Mouse (Mus musculus): ENCODE data around the gene Tbx19. TPM values are rescaled to one million over a fixed set of nuclear protein-coding genes. Genes with fewer than 3 reads are reported as not detected.

Gene Tbx19
- polyA plus RNA-seq, 1 experiment from 2014 or later = 0.05 TPM

DNA sequence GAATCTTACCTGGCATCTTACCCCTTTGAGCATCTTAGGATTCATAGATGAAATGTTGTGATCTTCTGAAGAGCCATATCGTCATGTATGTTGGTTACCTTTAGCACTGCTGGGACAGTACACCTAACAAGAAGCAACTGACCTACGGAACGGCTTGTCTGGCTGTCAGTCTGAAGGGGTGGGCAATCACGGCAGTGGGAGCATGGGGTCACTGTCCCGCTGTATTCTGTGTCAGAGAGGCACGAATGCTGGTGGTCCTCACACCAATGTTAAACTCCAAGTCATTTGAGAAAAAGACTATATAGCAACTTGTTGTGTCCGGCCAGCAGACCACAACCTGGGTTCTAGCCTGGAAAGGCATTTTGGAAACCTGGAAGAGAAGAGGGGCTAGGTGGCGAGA is 10.7 kb upstream of the Tbx19 start:
- H3K4me2 ChIP-seq (ENCODE audit: low read depth, low read length) = no peak overlapping the region
- H3K9ac ChIP-seq (ENCODE audit: low read length) = no peak overlapping the region
- ATAC-seq (ENCODE audit: low read depth) = no peak
- no peaks in the 10 kb centered on the region for H3K9me3 ChIP-seq (ENCODE audit: control insufficient read depth, low read length)
- H3K27ac ChIP-seq (ENCODE audit: low read length) = no peak overlapping the region
- no peaks in the 10 kb centered on the region for H3K36me3 ChIP-seq (ENCODE audit: control insufficient read depth, insufficient read depth, low read length)
- WGBS = 85% methylated on average over 7 of the region's 8 CpGs
- no peaks in the 10 kb centered on the region for H3K27me3 ChIP-seq (ENCODE audit: control insufficient read depth, insufficient read depth, low read depth, low read length)
- no peak overlapping the region for H3K4me3 ChIP-seq (ENCODE audit: low read length)
- no peaks in the 10 kb centered on the region for H3K4me1 ChIP-seq (replicated peaks; ENCODE audit: control insufficient read depth, insufficient read depth, low read length)

DNA sequence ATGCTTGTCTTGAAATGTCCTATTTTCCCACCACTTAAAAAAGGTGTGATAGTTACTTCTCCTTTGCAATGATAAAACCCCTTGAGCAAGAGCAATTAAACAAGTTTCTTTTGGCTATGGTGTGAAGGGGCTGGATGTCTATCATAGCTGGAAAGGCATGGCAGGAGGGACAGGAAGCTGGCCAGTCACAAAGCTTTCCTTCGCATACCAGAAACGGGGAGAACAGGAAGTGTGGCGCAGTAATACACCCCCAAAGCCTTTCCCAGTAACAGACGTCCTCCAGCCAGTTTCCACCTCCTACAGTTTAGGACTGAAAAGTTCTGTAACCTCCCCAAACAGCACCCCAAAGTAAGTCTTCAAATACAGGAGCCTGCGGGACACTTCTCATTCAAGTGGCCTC is 9.6 kb upstream of the Tbx19 start:
- WGBS = 46% methylated on average over 5 of the region's 5 CpGs
- H3K9me3 ChIP-seq (ENCODE audit: control insufficient read depth, low read length) = no peaks in the 10 kb centered on the region

DNA sequence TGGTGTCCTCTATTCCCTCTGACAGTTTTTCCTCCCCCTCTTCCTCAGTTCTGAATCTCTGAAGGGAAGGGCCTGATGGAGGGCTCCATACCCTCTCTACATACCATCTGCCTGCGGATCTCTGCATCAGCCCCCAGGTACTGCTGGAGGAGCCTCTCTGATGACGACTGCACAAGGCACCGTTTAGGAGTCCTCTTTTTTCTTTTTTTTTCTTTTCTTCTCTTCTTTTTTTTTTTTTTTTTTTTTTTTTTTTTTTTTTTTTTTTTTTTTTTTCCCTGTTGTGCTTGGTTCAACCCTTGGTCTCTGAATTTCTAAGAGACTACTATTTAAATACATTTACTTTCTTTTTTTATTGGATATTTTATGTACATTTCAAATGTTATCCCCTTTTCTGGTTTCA is 8.9 kb upstream of the Tbx19 start:
- Histone ChIP-seq H3K4me2 (ENCODE audit: low read depth, low read length) (no peak overlapping the region), H3K27ac (ENCODE audit: low read length) (no peak overlapping the region), H3K36me3 (ENCODE audit: control insufficient read depth, insufficient read depth, low read length) (no peaks in the 10 kb centered on the region), H3K9me3 (ENCODE audit: control insufficient read depth, low read length) (no peaks in the 10 kb centered on the region), H3K9ac (ENCODE audit: low read length) (no peak overlapping the region), H3K4me3 (ENCODE audit: low read length) (no peak overlapping the region), H3K27me3 (ENCODE audit: control insufficient read depth, insufficient read depth, low read depth, low read length) (no peaks in the 10 kb centered on the region), H3K4me1 (replicated peaks; ENCODE audit: control insufficient read depth, insufficient read depth, low read length) (no peaks in the 10 kb centered on the region)
- ATAC-seq (ENCODE audit: low read depth) = no peak
- WGBS = 72% methylated on average over 3 of the region's 3 CpGs

More for the DNA sequence above, 9.6 kb upstream of the Tbx19 start:
- ATAC-seq (ENCODE audit: low read depth) = no peak
- Histone ChIP-seq H3K9ac (ENCODE audit: low read length) (no peak overlapping the region), H3K4me1 (replicated peaks; ENCODE audit: control insufficient read depth, insufficient read depth, low read length) (no peaks in the 10 kb centered on the region), H3K27me3 (ENCODE audit: control insufficient read depth, insufficient read depth, low read depth, low read length) (no peaks in the 10 kb centered on the region), H3K27ac (ENCODE audit: low read length) (no peak overlapping the region), H3K4me3 (ENCODE audit: low read length) (no peak overlapping the region), H3K4me2 (ENCODE audit: low read depth, low read length) (no peak overlapping the region), H3K36me3 (ENCODE audit: control insufficient read depth, insufficient read depth, low read length) (no peaks in the 10 kb centered on the region)

DNA sequence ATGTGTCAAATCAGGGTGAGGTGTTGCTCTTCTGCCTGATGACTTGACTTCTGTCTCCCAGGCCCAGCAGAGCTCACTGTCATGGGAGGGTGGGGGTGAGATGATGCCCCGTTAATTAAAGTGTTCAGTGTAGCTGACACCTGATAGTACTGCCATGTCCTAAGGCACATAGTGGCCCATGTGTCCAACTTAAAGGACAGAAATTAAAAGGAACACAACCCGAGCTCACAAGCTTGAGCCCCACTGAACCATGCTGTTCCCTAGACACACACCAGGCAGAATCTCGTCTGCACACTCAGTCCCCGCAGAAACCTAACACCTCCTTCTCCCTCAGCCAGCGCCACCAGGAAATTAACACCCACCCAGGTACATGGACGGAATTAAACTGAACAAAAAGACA is 4.3 kb upstream of the Tbx19 start:
- no peaks in the 10 kb centered on the region for H3K36me3 ChIP-seq (ENCODE audit: control insufficient read depth, insufficient read depth, low read length)
- no peaks in the 10 kb centered on the region for H3K27me3 ChIP-seq (ENCODE audit: control insufficient read depth, insufficient read depth, low read depth, low read length)
- H3K9ac ChIP-seq (ENCODE audit: low read length) = no peak overlapping the region
- H3K27ac ChIP-seq (ENCODE audit: low read length) = no peak overlapping the region
- H3K4me1 ChIP-seq (replicated peaks; ENCODE audit: control insufficient read depth, insufficient read depth, low read length) = no peaks in the 10 kb centered on the region
- H3K9me3 ChIP-seq (ENCODE audit: control insufficient read depth, low read length) = no peaks in the 10 kb centered on the region
- no peak for ATAC-seq (ENCODE audit: low read depth)
- H3K4me2 ChIP-seq (ENCODE audit: low read depth, low read length) = no peak overlapping the region
- H3K4me3 ChIP-seq (ENCODE audit: low read length) = no peak overlapping the region
- 76% methylated on average over 6 of the region's 6 CpGs for WGBS

DNA sequence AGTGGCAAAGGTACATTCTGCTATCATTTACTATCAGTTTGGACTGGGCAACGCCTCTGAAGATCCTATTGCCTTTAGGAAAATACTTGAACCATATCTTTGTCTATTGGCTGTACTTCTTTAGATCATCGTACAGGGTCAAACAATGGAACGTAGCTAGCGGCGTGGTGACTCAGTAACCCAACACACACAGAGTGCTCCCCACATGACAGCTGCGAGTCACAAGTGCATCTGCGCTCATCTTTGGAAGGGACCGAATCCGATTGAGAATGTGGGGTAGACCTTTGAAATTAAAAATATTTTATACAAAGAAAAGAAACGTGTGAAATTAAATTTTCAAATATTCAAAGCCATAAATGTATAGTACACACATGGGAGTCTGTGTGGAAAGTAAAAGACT is 1.7 kb downstream of the Tbx19 start:
- no peak overlapping the region for H3K9ac ChIP-seq (ENCODE audit: low read length)
- H3K4me3 ChIP-seq (ENCODE audit: low read length) = no peak overlapping the region
- H3K36me3 ChIP-seq (ENCODE audit: control insufficient read depth, insufficient read depth, low read length) = no peaks in the 10 kb centered on the region
- no peak for ATAC-seq (ENCODE audit: low read depth)
- H3K9me3 ChIP-seq (ENCODE audit: control insufficient read depth, low read length) = no peaks in the 10 kb centered on the region
- no peaks in the 10 kb centered on the region for H3K27me3 ChIP-seq (ENCODE audit: control insufficient read depth, insufficient read depth, low read depth, low read length)
- no peak overlapping the region for H3K4me2 ChIP-seq (ENCODE audit: low read depth, low read length)
- WGBS = 64% methylated on average over 10 of the region's 10 CpGs
- no peaks in the 10 kb centered on the region for H3K4me1 ChIP-seq (replicated peaks; ENCODE audit: control insufficient read depth, insufficient read depth, low read length)
- no peak overlapping the region for H3K27ac ChIP-seq (ENCODE audit: low read length)

DNA sequence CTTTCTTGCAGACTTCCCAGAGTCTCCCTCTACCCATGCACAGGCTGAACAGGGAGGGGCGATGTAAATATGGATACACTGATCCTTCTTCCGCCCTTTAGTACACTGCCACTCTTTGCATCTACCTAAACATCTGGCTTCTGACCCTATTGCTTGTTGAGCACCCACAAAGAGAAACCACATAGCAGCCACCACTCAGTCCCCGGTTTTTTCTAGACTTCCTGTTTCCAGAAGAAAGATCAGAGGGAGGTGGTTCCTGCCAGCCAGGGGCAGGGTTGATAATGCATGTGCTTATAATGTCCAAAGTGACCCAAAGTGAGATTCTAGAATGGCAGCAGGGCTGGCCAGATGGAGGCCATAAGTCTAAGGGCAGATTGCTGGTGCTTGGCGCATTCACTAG is 6.4 kb downstream of the Tbx19 start:
- Histone ChIP-seq H3K4me1 (replicated peaks; ENCODE audit: control insufficient read depth, insufficient read depth, low read length) (no peaks in the 10 kb centered on the region), H3K36me3 (ENCODE audit: control insufficient read depth, insufficient read depth, low read length) (no peaks in the 10 kb centered on the region), H3K27me3 (ENCODE audit: control insufficient read depth, insufficient read depth, low read depth, low read length) (no peaks in the 10 kb centered on the region), H3K27ac (ENCODE audit: low read length) (no peak overlapping the region), H3K4me3 (ENCODE audit: low read length) (no peak overlapping the region), H3K9ac (ENCODE audit: low read length) (no peak overlapping the region), H3K9me3 (ENCODE audit: control insufficient read depth, low read length) (no peaks in the 10 kb centered on the region), H3K4me2 (ENCODE audit: low read depth, low read length) (no peak overlapping the region)
- WGBS = 62% methylated on average over 4 of the region's 4 CpGs
- ATAC-seq (ENCODE audit: low read depth) = no peak

DNA sequence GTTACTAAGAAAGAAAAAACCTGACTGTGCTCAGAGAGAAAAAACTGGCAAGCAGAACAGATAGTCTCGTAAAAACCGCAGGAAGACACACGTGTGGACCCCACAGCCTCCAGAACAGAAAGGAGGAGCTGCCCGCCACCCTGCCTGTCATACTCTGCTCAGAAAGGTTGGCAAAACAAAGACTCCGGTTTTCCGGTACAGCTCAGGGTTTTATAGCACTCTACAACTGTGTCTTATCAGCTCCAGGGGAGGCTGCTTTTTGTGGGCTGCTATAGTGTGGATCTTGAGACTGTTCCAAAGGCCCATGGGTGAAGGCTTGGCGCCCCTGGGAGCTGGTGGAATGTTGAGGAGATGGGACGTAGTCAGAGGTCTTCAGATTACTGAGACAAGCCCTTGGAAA is 9.4 kb downstream of the Tbx19 start:
- Histone ChIP-seq H3K4me2 (ENCODE audit: low read depth, low read length) (no peak overlapping the region), H3K27me3 (ENCODE audit: control insufficient read depth, insufficient read depth, low read depth, low read length) (no peaks in the 10 kb centered on the region), H3K9ac (ENCODE audit: low read length) (no peak overlapping the region), H3K27ac (ENCODE audit: low read length) (no peak overlapping the region), H3K9me3 (ENCODE audit: control insufficient read depth, low read length) (no peaks in the 10 kb centered on the region), H3K4me1 (replicated peaks; ENCODE audit: control insufficient read depth, insufficient read depth, low read length) (no peaks in the 10 kb centered on the region), H3K36me3 (ENCODE audit: control insufficient read depth, insufficient read depth, low read length) (no peaks in the 10 kb centered on the region), H3K4me3 (ENCODE audit: low read length) (no peak overlapping the region)
- ATAC-seq (ENCODE audit: low read depth) = no peak
- 57% methylated on average over 8 of the region's 8 CpGs for WGBS

DNA sequence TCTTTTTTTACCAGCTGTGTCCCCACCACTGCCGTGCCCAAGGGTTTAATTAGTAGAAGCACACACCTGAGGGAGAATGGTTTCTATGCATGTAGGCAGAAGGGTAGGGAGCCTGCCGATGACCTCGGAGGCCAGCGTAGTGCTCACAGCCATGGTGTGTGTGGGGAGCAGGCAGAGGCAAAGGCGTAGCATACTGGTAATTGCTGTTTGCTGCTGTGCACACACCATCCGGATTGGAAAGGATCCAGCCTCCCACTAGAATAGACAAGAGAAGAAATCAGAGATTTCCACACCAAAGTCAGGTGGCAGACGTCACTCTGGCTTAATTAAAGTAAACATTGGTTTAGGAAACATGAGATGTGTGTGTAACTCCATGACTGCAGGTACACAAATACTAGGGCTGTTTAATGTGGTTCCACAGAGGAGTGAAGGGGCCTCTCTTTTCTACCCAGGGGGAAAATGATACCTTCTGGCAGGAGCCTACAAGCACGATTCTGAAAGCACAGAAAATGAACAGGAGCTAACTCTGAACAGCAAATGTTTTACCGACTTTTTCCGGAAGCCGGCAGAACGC is 18.1 kb downstream of the Tbx19 start:
- Histone ChIP-seq H3K4me2 (ENCODE audit: low read depth, low read length) (no peak overlapping the region), H3K36me3 (ENCODE audit: control insufficient read depth, insufficient read depth, low read length) (no peaks in the 10 kb centered on the region), H3K27me3 (ENCODE audit: control insufficient read depth, insufficient read depth, low read depth, low read length) (no peaks in the 10 kb centered on the region), H3K27ac (ENCODE audit: low read length) (no peak overlapping the region), H3K9ac (ENCODE audit: low read length) (no peak overlapping the region), H3K4me1 (replicated peaks; ENCODE audit: control insufficient read depth, insufficient read depth, low read length) (no peaks in the 10 kb centered on the region), H3K4me3 (ENCODE audit: low read length) (no peak overlapping the region), H3K9me3 (ENCODE audit: control insufficient read depth, low read length) (no peaks in the 10 kb centered on the region)
- no peak for ATAC-seq (ENCODE audit: low read depth)
- 68% methylated on average over 12 of the region's 12 CpGs for WGBS

DNA sequence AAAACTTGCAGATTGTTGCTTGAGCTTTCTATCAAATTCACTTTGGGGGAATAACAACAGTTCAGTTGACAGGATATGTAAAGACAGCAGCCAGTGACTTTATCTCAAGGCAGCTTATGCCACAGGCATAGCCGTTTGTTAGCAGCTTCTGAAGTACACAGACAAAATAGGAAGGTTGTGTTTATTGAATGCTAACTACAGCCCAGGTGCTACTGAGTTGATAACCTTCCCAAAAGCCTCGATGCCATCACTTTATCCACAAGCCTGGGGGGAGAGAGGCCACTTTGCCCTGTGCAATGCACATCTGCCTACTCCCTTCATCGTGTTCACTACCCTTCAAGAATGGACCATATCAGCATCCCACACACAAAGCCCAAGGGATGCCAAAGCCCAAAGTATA is 20.3 kb downstream of the Tbx19 start:
- Histone ChIP-seq H3K4me3 (ENCODE audit: low read length) (no peak overlapping the region), H3K27me3 (ENCODE audit: control insufficient read depth, insufficient read depth, low read depth, low read length) (no peaks in the 10 kb centered on the region), H3K4me2 (ENCODE audit: low read depth, low read length) (no peak overlapping the region), H3K9ac (ENCODE audit: low read length) (no peak overlapping the region), H3K4me1 (replicated peaks; ENCODE audit: control insufficient read depth, insufficient read depth, low read length) (no peaks in the 10 kb centered on the region), H3K27ac (ENCODE audit: low read length) (no peak overlapping the region), H3K36me3 (ENCODE audit: control insufficient read depth, insufficient read depth, low read length) (no peaks in the 10 kb centered on the region), H3K9me3 (ENCODE audit: control insufficient read depth, low read length) (no peaks in the 10 kb centered on the region)
- no peak for ATAC-seq (ENCODE audit: low read depth)
- WGBS = 49% methylated on average over 3 of the region's 3 CpGs

DNA sequence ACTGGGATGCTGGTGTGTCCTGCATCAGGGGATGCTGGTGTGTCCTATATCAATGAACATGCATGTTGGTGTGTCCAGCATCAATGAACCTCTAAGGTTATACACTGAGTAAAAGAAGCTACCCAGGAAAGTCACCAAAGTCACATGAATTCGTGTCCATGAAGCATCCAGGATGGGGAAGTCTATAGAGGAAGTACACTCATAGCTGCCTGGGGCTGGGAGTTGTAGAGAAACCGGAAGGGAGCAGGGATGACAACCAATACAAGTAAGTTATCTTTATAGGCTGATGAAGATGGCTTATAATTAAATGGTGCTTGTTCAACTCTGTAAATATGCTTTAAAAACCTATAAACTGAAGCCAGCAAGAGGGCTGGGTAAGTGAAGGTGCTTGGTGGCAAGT is 26.7 kb downstream of the Tbx19 start:
- H3K9ac ChIP-seq (ENCODE audit: low read length) = no peak overlapping the region
- no peak overlapping the region for H3K4me3 ChIP-seq (ENCODE audit: low read length)
- WGBS = 63% methylated on average over 2 of the region's 2 CpGs
- H3K4me2 ChIP-seq (ENCODE audit: low read depth, low read length) = no peak overlapping the region
- no peaks in the 10 kb centered on the region for H3K27me3 ChIP-seq (ENCODE audit: control insufficient read depth, insufficient read depth, low read depth, low read length)
- ATAC-seq (ENCODE audit: low read depth) = no peak
- H3K36me3 ChIP-seq (ENCODE audit: control insufficient read depth, insufficient read depth, low read length) = no peaks in the 10 kb centered on the region
- no peaks in the 10 kb centered on the region for H3K9me3 ChIP-seq (ENCODE audit: control insufficient read depth, low read length)
- no peaks in the 10 kb centered on the region for H3K4me1 ChIP-seq (replicated peaks; ENCODE audit: control insufficient read depth, insufficient read depth, low read length)
- no peak overlapping the region for H3K27ac ChIP-seq (ENCODE audit: low read length)
